Mouse (Mus musculus) lung, postnatal 36 days (tissue): ENCODE data around the gene Gm10591.
"Not testable (repeated sequence)": the region's sequence is repeated elsewhere in the genome, so short reads cannot be mapped to it uniquely, and the experiment has no call there.

Source experiments
- DNase-seq: peaks from one replicate; pipeline ENCODE4 v3.0.0; 2022; ENCODE audit warnings: mixed read lengths

The Gm10591 gene

GRCm38 (mm10) chr4:42611895-42612294 is at the start of gene Gm10591:
TSS of gene Gm10591 (plus strand) at chr4:42612195.
- DNase-seq, result not testable (repeated sequence)

GRCm38 (mm10) chr4:42629419-42629818 is 17.4 kb downstream of the Gm10591 start, which contains the start of gene Gm2564:
TSS of gene Gm2564 (plus strand) at chr4:42629719.
- DNase-seq, result not testable (repeated sequence)

- DNase-seq, result not testable (repeated sequence)
Observed at GRCm38 (mm10) chr4:42654951-42655350, 43.0 kb downstream of the Gm10591 start, which contains the start of gene Ccl27b. TSS of gene Ccl27b (plus strand) at chr4:42655251.

- not testable (repeated sequence) for DNase-seq
Observed at GRCm38 (mm10) chr4:42661793-42662192, 49.8 kb downstream of the Gm10591 start, which contains the start of gene Il11ra2. TSS of gene Il11ra2 (minus strand) at chr4:42661893.
